ENCODE assay signal across 25 mouse cellular contexts in genomic region chr11:100982087-100982486, GRCm38 (mm10). TPM values are rescaled to one million over a fixed set of nuclear protein-coding genes. Genes with fewer than 3 reads are reported as not detected.
A peak's percentile ranks its signal among the peaks of the same experiment; 100 is the strongest.
DNase-seq lines count a peak whose midpoint lies in the region; ATAC-seq and TF ChIP-seq lines count a peak whose summit lies in the region.
"Had no signal": no experiment of that assay in that cellular context is flagged by ENCODE, and none has a peak within 500 bp of the region (broad histone marks: within the 10 kb centered on the region; RNA-seq: fewer than 3 reads in every experiment).

No protein-coding gene starts in this region.

- no peak for TF ChIP-seq EP300 in heart, postnatal 0 days (IDR thresholded peaks at IDR 0.05; ENCODE audit: low read depth)
- TF ChIP-seq EP300 in stomach, postnatal 0 days (optimal IDR thresholded peaks at IDR 0.05) = no peak

- TF ChIP-seq CTCF in heart, postnatal 0 days (IDR thresholded peaks at IDR 0.05; ENCODE audit: low read depth) = peak; percentile 11; the same call in 1 of the 2 replicates
- peak; percentile 41 for TF ChIP-seq CTCF in lung, embryonic 14.5 days (IDR thresholded peaks at IDR 0.05; ENCODE audit: low read depth)
- peak; percentile 44 for TF ChIP-seq CTCF in stomach, postnatal 0 days (IDR thresholded peaks at IDR 0.05; ENCODE audit: low read depth)

- no peak overlapping the region for H3K4me3 ChIP-seq in heart, postnatal 0 days (ENCODE audit: low read depth, low read length)
- H3K4me3 ChIP-seq in lung, embryonic 14.5 days (ENCODE audit: low read depth, low read length) = no peak overlapping the region
- no peak overlapping the region for H3K4me3 ChIP-seq in ES-E14 (ENCODE audit: insufficient read depth in 1 of 2, low read depth in 1 of 2, low read length in 2 of 2, poor library complexity in 1 of 2, severe bottlenecking in 1 of 2)
- no peak overlapping the region for H3K4me3 ChIP-seq in stomach, postnatal 0 days (ENCODE audit: low read depth, low read length)
- H3K4me3 ChIP-seq: embryonic facial prominence, embryonic 15.5 days; forebrain, embryonic 15.5 days; heart, embryonic 12.5 days; hindbrain, embryonic 12.5 days; layer of hippocampus, adult 2 months; limb, embryonic 12.5 days; liver, embryonic 13.5 days had no signal

- no peaks in the 10 kb centered on the region for H3K27me3 ChIP-seq in heart, postnatal 0 days (ENCODE audit: control insufficient read depth, insufficient read depth, low read length)
- H3K27me3 ChIP-seq in lung, embryonic 14.5 days (ENCODE audit: insufficient read depth, low read length) = no peaks in the 10 kb centered on the region; the same call in 1 of the 2 replicates
- no peaks in the 10 kb centered on the region for H3K27me3 ChIP-seq in stomach, postnatal 0 days (ENCODE audit: control insufficient read depth, insufficient read depth, low read length)
- H3K27me3 ChIP-seq: heart, embryonic 12.5 days had no signal

- no peak overlapping the region for H3K27ac ChIP-seq in heart, postnatal 0 days (ENCODE audit: low read depth)
- H3K27ac ChIP-seq in lung, embryonic 14.5 days (ENCODE audit: low read depth) = no peak overlapping the region
- H3K27ac ChIP-seq in ES-E14 (ENCODE audit: insufficient read depth, low read depth, low read length, poor library complexity, severe bottlenecking) = no peak overlapping the region
- H3K27ac ChIP-seq in stomach, postnatal 0 days (replicated peaks) = no peak overlapping the region
- H3K27ac ChIP-seq: embryonic facial prominence, embryonic 15.5 days; forebrain, embryonic 15.5 days; hindbrain, embryonic 12.5 days; layer of hippocampus, adult 2 months; limb, embryonic 12.5 days; liver, embryonic 13.5 days had no signal

- in situ Hi-C loops in ES-E14 (cut with MboI; ENCODE audit: low sequenced_read_pairs in 2 of 2, unreplicated experiment in 2 of 2) = loop anchor here (5.0 to 10.0 kb wide), 2 partner anchors 75 to 83 kb away; no protein-coding TSS in a partner anchor

- ATAC-seq in heart, postnatal 0 days (ENCODE audit: insufficient read depth, low read depth) = no peak
- ATAC-seq in lung, embryonic 14.5 days (ENCODE audit: insufficient read depth) = no peak
- ATAC-seq in stomach, postnatal 0 days (ENCODE audit: low FRiP score, low TSS enrichment) = no peak
- ATAC-seq: forebrain, embryonic 15.5 days; inflammation-experienced regulatory T-cells, adult 6 months had no signal

- H3K9ac ChIP-seq in heart, postnatal 0 days (replicated peaks; ENCODE audit: low read depth, low read length) = no peak overlapping the region
- no peak overlapping the region for H3K9ac ChIP-seq in lung, embryonic 14.5 days
- no peak overlapping the region for H3K9ac ChIP-seq in ES-E14 (ENCODE audit: insufficient read depth, low read depth, low read length, poor library complexity, severe bottlenecking)
- no peak overlapping the region for H3K9ac ChIP-seq in stomach, postnatal 0 days (ENCODE audit: low read length)
- H3K9ac ChIP-seq: embryonic facial prominence, embryonic 15.5 days; forebrain, embryonic 15.5 days; heart, embryonic 12.5 days; hindbrain, embryonic 12.5 days; limb, embryonic 12.5 days; liver, embryonic 13.5 days had no signal

- intact Hi-C loops in heart, postnatal 10 days (cut with DNase I) = loop anchor here (1.0 to 5.0 kb wide), 4 partner anchors 25 to 200 kb away; partner anchors contain the start of gene Atp6v0a1

- no peaks in the 10 kb centered on the region for H3K9me3 ChIP-seq in heart, postnatal 0 days (replicated peaks; ENCODE audit: control insufficient read depth, low read length)
- no peaks in the 10 kb centered on the region for H3K9me3 ChIP-seq in lung, embryonic 14.5 days (ENCODE audit: low read depth, low read length)
- H3K9me3 ChIP-seq in ES-E14 (ENCODE audit: control insufficient read depth, insufficient read depth, low read depth, low read length) = no peaks in the 10 kb centered on the region
- H3K9me3 ChIP-seq in stomach, postnatal 0 days (ENCODE audit: control insufficient read depth, low read length) = no peaks in the 10 kb centered on the region
- H3K9me3 ChIP-seq: embryonic facial prominence, embryonic 15.5 days; forebrain, embryonic 15.5 days; heart, embryonic 12.5 days; hindbrain, embryonic 12.5 days; limb, embryonic 12.5 days; liver, embryonic 13.5 days had no signal

- WGBS in heart, postnatal 0 days = 53% methylated on average over 8 of the region's 8 CpGs
- whole genome bisulfite sequencing in lung, embryonic 14.5 days = 21% methylated on average over 8 of the region's 8 CpGs
- WGBS in stomach, postnatal 0 days = 45% methylated on average over 8 of the region's 8 CpGs

- no peak for DNase-seq in heart, postnatal 0 days (ENCODE audit: low spot score)
- DNase-seq in heart, postnatal 10 days = no peak
- peak; percentile 45 for DNase-seq in lung, embryonic 14.5 days
- no peak for DNase-seq in lung, adult 18-20 months
- DNase-seq in ES-E14 (ENCODE audit: low read depth, low spot score) = no peak
- DNase-seq in stomach, postnatal 0 days (ENCODE audit: low spot score) = no peak
- DNase-seq in thymus, postnatal 36 days = no peak
- DNase-seq: cerebellum, adult 11-12 months; cerebellum, postnatal 36 days; gastrocnemius, postnatal 25 days; heart, adult 18-20 months; kidney, adult 8-10 months; kidney, postnatal 25 days; layer of hippocampus, postnatal 36 days; liver, embryonic 13.5 days; lung, postnatal 10 days; right cerebral cortex, postnatal 14 days had no signal

- peaks cover 22% of the 10 kb centered on the region for H3K4me1 ChIP-seq in heart, postnatal 0 days (ENCODE audit: control insufficient read depth, insufficient read depth)
- peaks cover 2% of the 10 kb centered on the region; the same call in 1 of the 2 replicates for H3K4me1 ChIP-seq in lung, embryonic 14.5 days (ENCODE audit: insufficient read depth)
- H3K4me1 ChIP-seq in ES-E14 (ENCODE audit: control insufficient read depth in 2 of 2, insufficient read depth in 2 of 2, low read length in 2 of 2, poor library complexity in 1 of 2) = peaks cover 0 to 3% of the 10 kb centered on the region in 2 experiments; a peak in 1 of 4 replicates
- H3K4me1 ChIP-seq in stomach, postnatal 0 days (replicated peaks; ENCODE audit: control insufficient read depth, insufficient read depth) = no peaks in the 10 kb centered on the region
- H3K4me1 ChIP-seq: limb, embryonic 12.5 days had no signal

- H3K36me3 ChIP-seq in heart, postnatal 0 days (replicated peaks; ENCODE audit: control insufficient read depth, insufficient read depth, low read length) = no peaks in the 10 kb centered on the region
- H3K36me3 ChIP-seq in lung, embryonic 14.5 days (ENCODE audit: insufficient read depth) = no peaks in the 10 kb centered on the region
- no peaks in the 10 kb centered on the region for H3K36me3 ChIP-seq in ES-E14 (ENCODE audit: control insufficient read depth, insufficient read depth, low read length, poor library complexity, severe bottlenecking)
- H3K36me3 ChIP-seq in stomach, postnatal 0 days (ENCODE audit: control insufficient read depth, insufficient read depth, low read length) = no peaks in the 10 kb centered on the region
- H3K36me3 ChIP-seq: embryonic facial prominence, embryonic 15.5 days; forebrain, embryonic 15.5 days; heart, embryonic 12.5 days; hindbrain, embryonic 12.5 days; limb, embryonic 12.5 days; liver, embryonic 13.5 days had no signal

- no peak overlapping the region for H3K4me2 ChIP-seq in heart, postnatal 0 days (ENCODE audit: low read depth, low read length)
- H3K4me2 ChIP-seq in lung, embryonic 14.5 days = no peak overlapping the region
- H3K4me2 ChIP-seq in stomach, postnatal 0 days (replicated peaks; ENCODE audit: low read depth) = no peak overlapping the region
- H3K4me2 ChIP-seq: embryonic facial prominence, embryonic 15.5 days; forebrain, embryonic 15.5 days; hindbrain, embryonic 12.5 days; limb, embryonic 12.5 days; liver, embryonic 13.5 days; midbrain, embryonic 11.5 days had no signal

TF ChIP-seq in ES-E14, 5 proteins besides CTCF, POLR2A, EP300 and RAD21:
- TF ChIP-seq ZNF384 (IDR thresholded peaks at IDR 0.05; ENCODE audit: low read depth, low read length) (peak; percentile 78), CHD2 (IDR thresholded peaks at IDR 0.05; ENCODE audit: low read depth, low read length) (no peak)

RNA-seq across cellular contexts. Expression of gene Cavin1, which starts 11.4 kb away (rescaled TPM):
- total RNA-seq in heart, postnatal 0 days (2014; rRNA removed; ENCODE audit: low replicate concordance) = 274 and 305 TPM in 2 replicates
- polyA plus RNA-seq in heart, postnatal 0 days (2015; fragmentation: Nextera tagmentation; extraction: Ambion mirVana) = 401 and 442 TPM in 2 replicates
- 100 to 1,000 TPM; 462 to 471 TPM for total RNA-seq in heart, postnatal 10 days (2021)
- polyA plus RNA-seq in lung, embryonic 14.5 days (2014; fragmentation: Nextera tagmentation; extraction: Ambion mirVana) = 137 and 143 TPM in 2 replicates
- 16.4 and 30.7 TPM in 2 replicates for total RNA-seq in ES-E14 (2012; rRNA removed)
- 313 and 331 TPM in 2 replicates for polyA plus RNA-seq in stomach, postnatal 0 days (2015; fragmentation: Nextera tagmentation; extraction: Ambion mirVana)

RNA-seq across cellular contexts. Expression of gene Atp6v0a1, which starts 27.2 kb away (rescaled TPM):
- 57.0 and 57.1 TPM in 2 replicates for total RNA-seq in heart, postnatal 0 days (2014; rRNA removed; ENCODE audit: low replicate concordance)
- polyA plus RNA-seq in heart, postnatal 0 days (2015; fragmentation: Nextera tagmentation; extraction: Ambion mirVana) = 49.2 and 50.3 TPM in 2 replicates
- 10 to 100 TPM; 89.6 to 93.8 TPM for total RNA-seq in heart, postnatal 10 days (2021)
- 32.8 and 38.0 TPM in 2 replicates for polyA plus RNA-seq in lung, embryonic 14.5 days (2014; fragmentation: Nextera tagmentation; extraction: Ambion mirVana)
- 38.1 and 43.4 TPM in 2 replicates for total RNA-seq in ES-E14 (2012; rRNA removed)
- 44.8 and 45.5 TPM in 2 replicates for polyA plus RNA-seq in stomach, postnatal 0 days (2015; fragmentation: Nextera tagmentation; extraction: Ambion mirVana)

RNA-seq across cellular contexts. Expression of gene Stat3, which starts 42.7 kb away (rescaled TPM):
- 105 and 128 TPM in 2 replicates for total RNA-seq in heart, postnatal 0 days (2014; rRNA removed; ENCODE audit: low replicate concordance)
- 53.5 and 65.7 TPM in 2 replicates for polyA plus RNA-seq in heart, postnatal 0 days (2015; fragmentation: Nextera tagmentation; extraction: Ambion mirVana)
- total RNA-seq in heart, postnatal 10 days (2021) = 100 to 1,000 TPM; 110 to 117 TPM
- polyA plus RNA-seq in lung, embryonic 14.5 days (2014; fragmentation: Nextera tagmentation; extraction: Ambion mirVana) = 33.8 and 36.5 TPM in 2 replicates
- total RNA-seq in ES-E14 (2012; rRNA removed) = 61.5 and 78.9 TPM in 2 replicates
- polyA plus RNA-seq in stomach, postnatal 0 days (2015; fragmentation: Nextera tagmentation; extraction: Ambion mirVana) = 47.7 and 55.1 TPM in 2 replicates
